Mouse (Mus musculus) 3134 (cell line): Measurements from ENCODE around the gene Fth1.
"Not testable (repeated sequence)": the region's sequence is repeated elsewhere in the genome, so short reads cannot be mapped to it uniquely, and the experiment has no call there.

ENCODE experiments used
- DNase-seq: peaks from one replicate; pipeline ENCODE4 v3.0.0-alpha.2; 2011; ENCODE audit warnings: low spot score; ENCODE audit not compliant: insufficient read length; ENCODE audit errors: extremely low read depth

The Fth1 gene

GRCm38 (mm10) chr19:9960769-9961168 lies 19.6 kb upstream of the Fth1 start:
- DNase-seq = no peak

- no peak for DNase-seq
Measured at GRCm38 (mm10) chr19:9964205-9964916, 16.0 kb upstream of the Fth1 start.

DNA sequence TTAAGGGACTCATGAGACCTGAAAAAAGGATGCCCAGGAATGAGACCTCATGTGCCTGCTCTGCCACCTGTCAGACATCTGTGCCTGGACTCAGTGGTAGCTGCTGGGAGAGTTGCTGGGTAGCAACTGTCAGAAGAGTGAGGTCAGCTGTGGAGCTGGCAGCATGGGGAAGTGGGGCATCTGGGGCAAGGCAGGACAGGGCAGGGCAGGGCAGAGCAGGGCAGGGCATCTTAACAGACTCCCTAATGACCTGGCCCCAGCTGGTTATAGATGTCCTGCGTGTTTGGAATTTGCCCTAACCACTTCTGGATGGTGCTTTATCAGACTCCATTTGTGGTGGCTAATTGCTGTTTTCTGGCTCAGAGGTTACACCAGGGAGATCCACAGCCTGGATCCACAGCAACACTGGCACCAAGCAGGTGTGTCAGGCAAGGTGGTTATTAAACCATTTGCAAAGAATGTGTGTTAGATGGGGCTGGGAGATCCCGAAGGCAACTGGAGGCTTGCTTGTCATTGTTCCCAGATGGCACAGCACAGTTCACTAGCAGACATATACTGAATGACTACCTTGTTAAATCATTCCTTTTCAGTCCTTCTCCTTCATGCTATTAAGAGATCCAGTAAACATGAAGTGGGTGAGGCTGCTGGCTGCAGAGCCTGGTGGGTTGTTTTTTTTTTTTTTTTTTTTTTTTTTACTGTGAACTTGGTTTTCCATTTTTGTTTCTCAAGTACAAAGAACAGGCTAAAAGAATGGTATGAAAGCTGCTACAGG lies 14.1 kb upstream of the Fth1 start:
- no peak for DNase-seq

DNA sequence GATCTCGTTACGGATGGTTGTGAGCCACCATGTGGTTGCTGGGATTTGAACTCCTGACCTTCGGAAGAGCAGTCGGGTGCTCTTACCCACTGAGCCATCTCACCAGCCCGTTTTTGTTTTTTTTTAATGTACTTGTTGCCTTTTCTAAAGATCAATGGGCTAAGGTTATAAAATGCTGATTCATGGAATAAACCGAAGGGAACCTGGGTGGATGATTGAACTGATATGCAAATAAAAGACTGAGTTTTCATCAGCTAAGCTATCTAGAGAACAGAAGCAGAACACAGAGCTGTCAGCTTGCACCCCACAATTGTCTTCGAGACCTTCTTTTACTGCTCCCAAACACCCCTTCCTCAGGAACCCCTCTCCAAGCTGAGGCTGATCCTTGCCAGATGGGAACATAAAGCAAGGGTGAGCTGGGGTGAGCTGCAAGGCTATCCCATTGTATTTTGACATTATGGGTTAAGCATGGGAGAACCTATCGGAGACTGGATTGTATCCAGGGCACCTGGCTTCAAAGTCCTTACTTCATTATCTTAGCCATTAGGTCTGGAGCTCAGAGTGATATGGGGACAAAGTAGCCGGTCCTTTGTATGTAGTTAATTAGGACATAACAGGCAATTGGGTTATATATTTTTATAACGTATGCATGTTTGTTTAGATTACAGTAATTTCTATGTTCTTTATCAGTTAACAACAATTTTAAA lies 12.2 kb upstream of the Fth1 start:
- DNase-seq = no peak

- DNase-seq = not testable (repeated sequence)
Measured at GRCm38 (mm10) chr19:9974853-9975252, 5.5 kb upstream of the Fth1 start.

- no peak for DNase-seq
Measured at GRCm38 (mm10) chr19:9977085-9977484, 3.3 kb upstream of the Fth1 start.

DNA sequence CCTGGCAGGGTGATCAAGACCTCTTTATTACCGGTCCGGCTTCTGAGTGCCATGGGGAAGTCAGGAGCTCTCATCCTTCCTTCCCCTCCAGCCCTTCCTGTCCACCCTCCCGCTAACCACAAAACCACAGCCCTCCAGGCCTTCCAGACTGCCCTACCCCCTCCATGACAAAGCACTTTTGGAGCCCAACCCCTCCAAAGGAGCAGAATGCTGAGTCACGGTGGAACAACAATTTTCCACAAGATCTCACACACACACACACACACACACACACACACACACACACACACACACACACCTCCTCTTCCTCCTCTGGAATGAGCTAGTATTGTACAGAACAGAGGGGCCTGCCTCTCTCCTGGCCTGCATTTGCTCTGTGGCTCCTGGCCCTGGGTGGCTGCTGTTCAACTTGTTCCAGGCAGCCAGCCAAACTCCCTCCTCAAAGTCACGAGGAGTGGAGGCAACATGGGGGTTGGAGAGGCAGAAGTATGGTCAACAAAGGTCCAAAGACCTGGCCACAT lies 1.9 kb upstream of the Fth1 start:
- peak; percentile 85 for DNase-seq

GRCm38 (mm10) chr19:9979156-9979555 lies 1.2 kb upstream of the Fth1 start:
- DNase-seq = no peak

DNA sequence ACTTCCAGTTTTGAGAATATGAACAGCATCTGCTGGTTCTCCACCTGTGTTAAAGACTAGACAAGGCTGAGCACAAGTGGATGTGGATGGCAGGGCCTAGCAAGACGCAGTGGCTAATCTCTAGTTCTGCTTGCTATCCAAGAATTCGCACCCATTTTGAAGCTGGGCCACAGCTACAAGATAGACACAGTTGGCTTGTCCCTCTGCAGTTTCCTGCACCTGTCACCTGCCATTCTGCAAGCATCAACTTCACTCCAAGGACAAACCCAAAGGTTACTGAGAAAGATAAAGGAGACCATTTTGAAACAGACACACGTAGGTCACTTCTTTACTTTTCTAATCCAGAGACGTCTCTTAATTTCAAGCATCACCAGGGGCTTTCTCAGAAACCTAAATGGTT lies 1.2 kb downstream of the Fth1 start:
- DNase-seq = no peak

DNA sequence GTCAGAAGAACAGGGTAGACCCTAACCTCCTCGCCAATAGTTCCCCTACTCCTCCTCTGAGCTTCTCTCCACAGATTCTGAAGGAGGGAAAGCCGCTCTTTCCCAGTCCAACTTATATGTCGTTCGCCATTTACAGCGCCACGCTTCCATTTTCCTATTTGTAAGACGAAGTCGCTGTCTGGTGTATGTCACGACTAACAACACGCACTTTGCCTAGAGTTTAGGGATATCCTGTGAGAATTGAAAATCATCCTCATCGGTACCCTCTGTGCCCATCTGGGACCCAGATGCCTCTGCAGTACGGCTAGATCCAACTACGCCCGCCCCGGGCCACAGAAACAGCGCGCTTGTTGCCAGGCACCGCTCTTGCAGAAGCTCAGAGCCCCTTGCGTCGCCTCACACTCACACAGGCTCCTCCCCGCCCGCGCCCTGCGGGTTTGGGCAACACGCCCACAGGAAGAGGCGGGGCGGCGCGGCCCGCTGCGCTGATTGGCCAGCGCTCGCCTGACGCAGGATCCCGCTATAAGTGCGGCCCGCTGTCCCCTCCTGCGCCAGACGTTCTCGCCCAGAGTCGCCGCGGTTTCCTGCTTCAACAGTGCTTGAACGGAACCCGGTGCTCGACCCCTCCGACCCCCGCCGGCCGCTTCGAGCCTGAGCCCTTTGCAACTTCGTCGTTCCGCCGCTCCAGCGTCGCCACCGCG lies 1.9 kb downstream of the Fth1 start:
- DNase-seq = peak; percentile 100

GRCm38 (mm10) chr19:9982852-9983542 lies 2.6 kb downstream of the Fth1 start:
- no peak for DNase-seq

DNA sequence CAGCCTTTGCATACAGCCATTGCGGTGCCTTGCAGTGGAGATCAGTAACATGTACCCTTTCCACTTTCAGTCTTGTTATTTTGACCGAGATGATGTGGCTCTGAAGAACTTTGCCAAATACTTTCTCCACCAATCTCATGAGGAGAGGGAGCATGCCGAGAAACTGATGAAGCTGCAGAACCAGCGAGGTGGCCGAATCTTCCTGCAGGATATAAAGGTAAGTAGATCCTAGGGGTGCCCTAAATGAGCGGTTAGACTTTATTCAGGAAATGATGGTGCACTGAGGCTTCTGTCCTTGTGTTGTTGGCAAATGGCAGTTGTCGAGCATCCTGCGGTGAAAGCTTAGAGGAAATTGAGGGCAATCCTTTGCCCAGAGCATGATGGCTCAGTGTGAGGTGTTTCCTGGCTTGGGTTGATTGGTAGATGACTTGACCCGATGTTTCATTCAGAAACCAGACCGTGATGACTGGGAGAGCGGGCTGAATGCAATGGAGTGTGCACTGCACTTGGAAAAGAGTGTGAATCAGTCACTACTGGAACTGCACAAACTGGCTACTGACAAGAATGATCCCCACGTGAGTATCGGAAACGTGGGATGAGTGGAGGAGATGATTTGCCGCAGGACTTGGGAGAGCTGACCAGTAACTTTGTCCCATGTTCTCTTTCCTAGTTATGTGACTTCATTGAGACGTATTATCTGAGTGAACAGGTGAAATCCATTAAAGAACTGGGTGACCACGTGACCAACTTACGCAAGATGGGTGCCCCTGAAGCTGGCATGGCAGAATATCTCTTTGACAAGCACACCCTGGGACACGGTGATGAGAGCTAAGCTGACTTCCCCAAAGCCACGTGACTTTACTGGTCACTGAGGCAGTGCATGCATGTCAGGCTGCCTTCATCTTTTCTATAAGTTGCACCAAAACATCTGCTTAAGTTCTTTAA lies 4.0 kb downstream of the Fth1 start:
- DNase-seq = peak; percentile 39

- peak; percentile 38 for DNase-seq
Measured at GRCm38 (mm10) chr19:9985190-9985899, 4.9 kb downstream of the Fth1 start.

DNA sequence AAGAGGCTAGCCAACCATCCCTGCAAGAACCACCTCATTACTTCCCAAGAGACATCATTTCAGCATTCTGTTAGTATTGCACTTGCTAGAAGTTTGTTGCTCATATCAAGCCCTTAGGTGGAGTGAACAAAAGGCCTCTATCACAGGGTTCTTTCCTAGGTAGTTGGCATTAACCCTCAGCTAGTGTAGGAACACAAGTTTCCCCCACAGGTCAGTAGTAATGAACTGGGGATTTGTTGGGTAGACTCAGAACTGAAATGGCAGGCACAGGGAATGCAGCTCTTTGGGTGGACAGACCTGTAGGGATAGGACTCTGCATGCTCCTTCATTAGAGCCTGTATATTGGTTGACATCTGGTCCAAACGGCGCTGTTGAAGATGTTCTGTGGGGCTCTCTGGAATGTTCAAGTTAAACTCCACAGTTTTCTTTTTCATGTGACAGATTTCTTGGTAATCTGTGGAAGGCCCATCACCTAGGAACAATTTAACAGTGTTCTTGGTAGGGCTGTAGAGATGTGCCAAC lies 5.6 kb downstream of the Fth1 start:
- DNase-seq = peak; percentile 39

GRCm38 (mm10) chr19:9987192-9987591 lies 6.8 kb downstream of the Fth1 start:
- no peak for DNase-seq

DNA sequence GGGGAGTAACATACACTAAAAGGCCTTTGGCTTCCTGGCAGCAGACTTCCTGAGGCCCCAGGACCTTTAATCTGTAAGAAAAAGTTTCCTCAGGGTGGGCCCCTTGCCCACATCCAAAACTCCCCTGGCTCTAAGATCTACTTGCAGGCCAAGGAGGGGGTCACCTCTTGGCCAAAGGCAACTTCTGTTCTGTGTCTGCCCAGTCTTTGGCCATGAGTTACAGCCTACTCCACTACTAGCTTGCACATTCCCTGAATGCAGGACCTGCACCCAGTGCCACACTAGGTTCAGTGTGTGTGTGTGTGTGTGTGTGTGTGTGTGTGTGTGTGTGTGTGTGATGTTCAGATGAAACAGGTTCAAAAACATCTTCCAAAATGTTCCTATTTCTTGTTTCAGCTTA lies 7.2 kb downstream of the Fth1 start:
- DNase-seq = no peak

DNA sequence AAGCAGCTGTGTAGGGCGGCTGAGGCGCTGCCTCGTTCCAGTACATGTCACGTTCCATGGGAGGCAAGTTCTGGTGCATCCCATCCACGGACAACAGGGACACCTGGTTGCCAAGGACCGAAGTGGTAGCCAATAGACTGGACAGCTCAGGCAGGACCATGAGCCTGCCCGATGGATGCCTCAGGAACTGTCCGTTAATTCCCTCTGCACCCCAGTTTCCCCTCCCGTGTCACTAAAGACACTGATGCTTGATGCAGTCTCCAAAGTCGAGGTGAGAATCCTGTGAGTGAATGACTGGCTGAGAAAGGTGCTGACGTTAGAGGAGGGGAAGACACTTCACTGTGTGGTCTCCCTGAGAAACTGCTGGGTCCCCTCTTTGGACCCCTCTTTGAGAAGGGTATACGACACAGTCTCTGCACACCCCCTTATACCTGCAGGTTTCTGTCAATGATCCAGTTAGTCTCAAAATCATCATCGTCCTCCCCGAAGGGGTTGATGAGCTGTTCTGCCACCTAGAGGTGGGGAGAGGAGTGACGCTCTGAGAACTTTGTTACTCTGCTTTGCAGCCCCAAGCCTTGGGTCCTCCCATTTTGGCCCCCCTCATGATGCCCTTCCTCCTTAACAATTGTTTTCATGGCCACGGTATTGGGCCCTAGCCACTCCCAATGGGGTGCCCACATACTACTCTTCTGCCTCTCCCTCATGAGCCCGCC lies 8.9 kb downstream of the Fth1 start:
- DNase-seq = no peak

- DNase-seq = no peak
Measured at GRCm38 (mm10) chr19:9989884-9990256, 9.5 kb downstream of the Fth1 start.
